Mouse (Mus musculus): ENCODE measurements at regions not wholly inside any gene's neighbourhood (a gene's known extent, or its start where the extent isn't known, plus 50 kb on each side); places are given as distances from the start of the nearest gene placed in this dataset.

GRCm38 (mm10) chr2:133278546-133278945 lies 273.4 kb upstream of the Bmp2 start:
- WGBS: 53% methylated on average over 4 of the region's 4 CpGs
- Histone ChIP-seq H3K4me3 (no peak overlapping the region), H3K9me3 (replicated peaks) (no peaks in the 10 kb centered on the region), H3K27me3 (ENCODE audit: low read depth, poor library complexity, severe bottlenecking) (no peaks in the 10 kb centered on the region), H3K27ac (replicated peaks) (no peak overlapping the region), H3K4me1 (peaks cover 7% of the 10 kb centered on the region), H3K36me3 (no peaks in the 10 kb centered on the region)
- no peak for DNase-seq (ENCODE audit: low spot score)

GRCm38 (mm10) chr2:133279275-133279674 lies 272.7 kb upstream of the Bmp2 start:
- H3K4me3 ChIP-seq: no peak overlapping the region
- no peak for DNase-seq (ENCODE audit: low spot score)
- H3K27ac ChIP-seq (replicated peaks): no peak overlapping the region
- WGBS: 89% methylated on average over 4 of the region's 4 CpGs
- no peaks in the 10 kb centered on the region for H3K27me3 ChIP-seq (ENCODE audit: low read depth, poor library complexity, severe bottlenecking)
- H3K36me3 ChIP-seq: no peaks in the 10 kb centered on the region
- H3K9me3 ChIP-seq (replicated peaks): no peaks in the 10 kb centered on the region
- peaks cover 7% of the 10 kb centered on the region for H3K4me1 ChIP-seq

GRCm38 (mm10) chr2:133282692-133283091 lies 269.3 kb upstream of the Bmp2 start:
- 85% methylated on average over 5 of the region's 5 CpGs for whole genome bisulfite sequencing
- Histone ChIP-seq H3K27me3 (ENCODE audit: low read depth, poor library complexity, severe bottlenecking) (no peaks in the 10 kb centered on the region), H3K27ac (replicated peaks) (no peak overlapping the region), H3K36me3 (no peaks in the 10 kb centered on the region), H3K4me3 (no peak overlapping the region), H3K9me3 (replicated peaks) (no peaks in the 10 kb centered on the region), H3K4me1 (peaks cover 7% of the 10 kb centered on the region)
- DNase-seq (ENCODE audit: low spot score): no peak

- H3K4me3 ChIP-seq: no peak overlapping the region
- DNase-seq (ENCODE audit: low spot score): no peak
- H3K27ac ChIP-seq (replicated peaks): no peak overlapping the region
- no peaks in the 10 kb centered on the region for H3K27me3 ChIP-seq (ENCODE audit: low read depth, poor library complexity, severe bottlenecking)
- H3K4me1 ChIP-seq: peaks cover 7% of the 10 kb centered on the region
- no peaks in the 10 kb centered on the region for H3K36me3 ChIP-seq
- WGBS: 81% methylated on average over 1 of the region's 1 CpGs
- H3K9me3 ChIP-seq (replicated peaks): no peaks in the 10 kb centered on the region
These were observed 268.2 kb upstream of the Bmp2 start for GRCm38 (mm10) chr2:133283709-133284108.

- WGBS: 90% methylated on average over 7 of the region's 7 CpGs
- no peaks in the 10 kb centered on the region for H3K27me3 ChIP-seq (ENCODE audit: low read depth, poor library complexity, severe bottlenecking)
- H3K9me3 ChIP-seq (replicated peaks): no peaks in the 10 kb centered on the region
- H3K27ac ChIP-seq (replicated peaks): no peak overlapping the region
- DNase-seq (ENCODE audit: low spot score): no peak
- no peaks in the 10 kb centered on the region for H3K36me3 ChIP-seq
- H3K4me3 ChIP-seq: no peak overlapping the region
- H3K4me1 ChIP-seq: no peaks in the 10 kb centered on the region
These were observed 257.8 kb upstream of the Bmp2 start for GRCm38 (mm10) chr2:133294136-133294535.

- WGBS: 88% methylated on average over 3 of the region's 3 CpGs
- no peaks in the 10 kb centered on the region for H3K36me3 ChIP-seq
- no peak for DNase-seq (ENCODE audit: low spot score)
- H3K27ac ChIP-seq (replicated peaks): no peak overlapping the region
- no peaks in the 10 kb centered on the region for H3K27me3 ChIP-seq (ENCODE audit: low read depth, poor library complexity, severe bottlenecking)
- no peaks in the 10 kb centered on the region for H3K9me3 ChIP-seq (replicated peaks)
- no peaks in the 10 kb centered on the region for H3K4me1 ChIP-seq
- H3K4me3 ChIP-seq: no peak overlapping the region
These were observed 246.0 kb upstream of the Bmp2 start for GRCm38 (mm10) chr2:133305936-133306335.

- H3K27ac ChIP-seq (replicated peaks): no peak overlapping the region
- no peak overlapping the region for H3K4me3 ChIP-seq
- no peaks in the 10 kb centered on the region for H3K4me1 ChIP-seq
- H3K27me3 ChIP-seq (ENCODE audit: low read depth, poor library complexity, severe bottlenecking): no peaks in the 10 kb centered on the region
- 57% methylated on average over 1 of the region's 1 CpGs for WGBS
- H3K36me3 ChIP-seq: no peaks in the 10 kb centered on the region
- no peaks in the 10 kb centered on the region for H3K9me3 ChIP-seq (replicated peaks)
- DNase-seq (ENCODE audit: low spot score): no peak
These were observed 241.0 kb upstream of the Bmp2 start for GRCm38 (mm10) chr2:133311001-133311400.

- no peak overlapping the region for H3K27ac ChIP-seq (replicated peaks)
- H3K9me3 ChIP-seq (replicated peaks): no peaks in the 10 kb centered on the region
- 0 out of 2 replicates have a peak, but pooled peaks cover 3% of the 10 kb centered on the region for H3K4me1 ChIP-seq
- 66% methylated on average over 6 of the region's 6 CpGs for WGBS
- no peak for DNase-seq (ENCODE audit: low spot score)
- no peaks in the 10 kb centered on the region for H3K36me3 ChIP-seq
- H3K27me3 ChIP-seq (ENCODE audit: low read depth, poor library complexity, severe bottlenecking): peaks cover 16% of the 10 kb centered on the region
- no peak overlapping the region for H3K4me3 ChIP-seq
These were observed 225.5 kb upstream of the Bmp2 start for GRCm38 (mm10) chr2:133326290-133327050.

- no peak for DNase-seq (ENCODE audit: low spot score)
- 69% methylated on average over 2 of the region's 2 CpGs for WGBS
- no peaks in the 10 kb centered on the region for H3K9me3 ChIP-seq (replicated peaks)
- peaks cover 16% of the 10 kb centered on the region for H3K27me3 ChIP-seq (ENCODE audit: low read depth, poor library complexity, severe bottlenecking)
- 0 out of 2 replicates have a peak, but pooled peaks cover 3% of the 10 kb centered on the region for H3K4me1 ChIP-seq
- no peak overlapping the region for H3K4me3 ChIP-seq
- no peaks in the 10 kb centered on the region for H3K36me3 ChIP-seq
- no peak overlapping the region for H3K27ac ChIP-seq (replicated peaks)
These were observed 224.3 kb upstream of the Bmp2 start for GRCm38 (mm10) chr2:133327653-133328052.

GRCm38 (mm10) chr2:133336177-133336901 lies 215.6 kb upstream of the Bmp2 start:
- H3K27ac ChIP-seq (replicated peaks): no peak overlapping the region
- WGBS: 90% methylated on average over 9 of the region's 9 CpGs
- no peaks in the 10 kb centered on the region for H3K9me3 ChIP-seq (replicated peaks)
- no peaks in the 10 kb centered on the region for H3K36me3 ChIP-seq
- H3K4me3 ChIP-seq: no peak overlapping the region
- H3K27me3 ChIP-seq (ENCODE audit: low read depth, poor library complexity, severe bottlenecking): peaks cover 75% of the 10 kb centered on the region
- DNase-seq (ENCODE audit: low spot score): no peak
- H3K4me1 ChIP-seq: no peaks in the 10 kb centered on the region

GRCm38 (mm10) chr2:133338150-133338549 lies 213.8 kb upstream of the Bmp2 start:
- H3K27me3 ChIP-seq (ENCODE audit: low read depth, poor library complexity, severe bottlenecking): peaks cover 93% of the 10 kb centered on the region
- no peak overlapping the region for H3K4me3 ChIP-seq
- no peaks in the 10 kb centered on the region for H3K9me3 ChIP-seq (replicated peaks)
- no peak overlapping the region for H3K27ac ChIP-seq (replicated peaks)
- DNase-seq (ENCODE audit: low spot score): no peak
- WGBS: 93% methylated on average over 3 of the region's 3 CpGs
- no peaks in the 10 kb centered on the region for H3K4me1 ChIP-seq
- no peaks in the 10 kb centered on the region for H3K36me3 ChIP-seq

GRCm38 (mm10) chr2:133341352-133341751 lies 210.6 kb upstream of the Bmp2 start:
- Histone ChIP-seq H3K9me3 (replicated peaks) (no peaks in the 10 kb centered on the region), H3K27me3 (ENCODE audit: low read depth, poor library complexity, severe bottlenecking) (peaks cover 100% of the 10 kb centered on the region), H3K27ac (replicated peaks) (no peak overlapping the region), H3K4me3 (no peak overlapping the region), H3K36me3 (no peaks in the 10 kb centered on the region), H3K4me1 (peaks cover 9% of the 10 kb centered on the region)
- 84% methylated on average over 4 of the region's 4 CpGs for WGBS
- no peak for DNase-seq (ENCODE audit: low spot score)

Measured in midbrain, embryonic 10.5 days (tissue).